Mouse (Mus musculus) spleen, adult 2 months (tissue): ENCODE data around the gene Casp4.

ENCODE experiments used
- CTCF ChIP-seq: fragments of 200-500 bp; IDR thresholded peaks from 2 replicates; pipeline ENCODE4 v1.5.1; 2011; ENCODE audit warnings: mild to moderate bottlenecking, inconsistent platforms; ENCODE audit not compliant: insufficient read depth, insufficient read length, insufficient replicate concordance; ENCODE audit errors: extremely low read depth
- POLR2A ChIP-seq: fragments of 200-500 bp; IDR thresholded peaks from 2 replicates; pipeline ENCODE4 v1.6.1; 2011; ENCODE audit warnings: low read depth, low read length, inconsistent platforms

GRCm38 (mm10) chr9:5286071-5286470 lies 22.6 kb upstream of the Casp4 start:
- TF ChIP-seq CTCF (no peak), POLR2A (no peak)
